Mouse (Mus musculus) olfactory bulb, adult 2 months (tissue): ENCODE measurements around the gene Fam131c.

Experiments
- CTCF ChIP-seq: fragments of 200-500 bp; IDR thresholded peaks from 2 replicates; pipeline ENCODE4 v1.5.1; 2012; ENCODE audit warnings: low read depth, mild to moderate bottlenecking, low read length, moderate library complexity; ENCODE audit not compliant: insufficient read depth
- POLR2A ChIP-seq: fragments of 200-500 bp; IDR thresholded peaks from 2 replicates; pipeline ENCODE4 v1.6.1; 2012; ENCODE audit warnings: mild to moderate bottlenecking, low read depth, low read length, moderate library complexity; ENCODE audit not compliant: insufficient read depth

- TF ChIP-seq CTCF (no peak), POLR2A (no peak)
These were observed 37.2 kb downstream of the Fam131c start for GRCm38 (mm10) chr4:141405314-141405622.
